Mouse (Mus musculus) kidney, postnatal 36 days (tissue): ENCODE measurements around the gene Umod.

Experiments
- DNase-seq, 2 experiments: peaks; one replicate each; pipeline ENCODE4 v3.0.0; 2021 to 2022; ENCODE audit warnings: mixed read lengths in 2 of 2

The Umod gene

GRCm38 (mm10) chr7:119427180-119427616 lies 51.9 kb downstream of the Umod start:
- peak; percentile 39 to 63 for DNase-seq

GRCm38 (mm10) chr7:119420730-119421129 lies 58.4 kb downstream of the Umod start:
- DNase-seq = no peak

GRCm38 (mm10) chr7:119418523-119418922 lies 60.6 kb downstream of the Umod start:
- no peak for DNase-seq
